Mouse (Mus musculus) thymus, adult 2 months (tissue): Measurements from ENCODE around the gene Rfxap.

Experiments used
- CTCF ChIP-seq: fragments of 200-500 bp; IDR thresholded peaks from 2 replicates; pipeline ENCODE4 v1.5.1; 2012; ENCODE audit warnings: mild to moderate bottlenecking, control low read depth, low read length, moderate library complexity, borderline replicate concordance; ENCODE audit not compliant: control insufficient read depth, poor library complexity, insufficient read depth; ENCODE audit errors: extremely low read depth
- POLR2A ChIP-seq: fragments of 200-500 bp; IDR thresholded peaks from 2 replicates; pipeline ENCODE4 v1.6.1; 2012; ENCODE audit warnings: mild to moderate bottlenecking, low read length, control low read depth, moderate library complexity; ENCODE audit not compliant: control insufficient read depth, poor library complexity, insufficient read depth; ENCODE audit errors: extremely low read depth

- TF ChIP-seq CTCF = no peak
- no peak for TF ChIP-seq POLR2A
These were observed 27.8 kb upstream of the Rfxap start for GRCm38 (mm10) chr3:54835421-54835820.
